Mouse (Mus musculus) heart, postnatal 0 days (tissue): Measurements from ENCODE around the gene Ctf2.

Experiments used
- CTCF ChIP-seq: IDR thresholded peaks from 2 replicates; pipeline ENCODE4 v1.5.1; 2016; ENCODE audit warnings: antibody characterized with exemption, control low read depth, low read depth
- EP300 ChIP-seq: IDR thresholded peaks from 2 replicates; pipeline ENCODE4 v1.6.1; 2016; ENCODE audit warnings: antibody characterized with exemption, low read depth

DNA sequence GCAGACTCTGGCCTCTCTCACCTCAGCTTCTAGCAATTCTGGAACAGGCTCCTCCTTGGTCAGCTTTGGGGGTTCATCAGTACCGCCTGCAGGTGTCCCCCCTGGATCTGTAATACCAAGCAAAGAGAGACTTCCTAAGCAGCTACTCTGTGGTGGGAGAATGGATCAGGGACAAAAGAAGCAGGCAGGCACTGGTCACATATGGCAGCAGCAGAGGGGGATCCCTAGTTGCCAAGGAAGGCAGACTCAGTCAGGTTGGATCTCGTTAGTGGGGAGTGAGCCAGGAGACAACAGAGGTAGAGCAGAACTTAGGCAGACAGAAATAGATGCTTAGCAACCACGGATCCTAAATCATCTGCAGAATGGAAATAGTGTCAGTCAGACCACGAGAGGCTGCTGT lies 26.3 kb downstream of the Ctf2 start:
- no peak for TF ChIP-seq CTCF
- no peak for TF ChIP-seq EP300
